In the genomic region with DNA sequence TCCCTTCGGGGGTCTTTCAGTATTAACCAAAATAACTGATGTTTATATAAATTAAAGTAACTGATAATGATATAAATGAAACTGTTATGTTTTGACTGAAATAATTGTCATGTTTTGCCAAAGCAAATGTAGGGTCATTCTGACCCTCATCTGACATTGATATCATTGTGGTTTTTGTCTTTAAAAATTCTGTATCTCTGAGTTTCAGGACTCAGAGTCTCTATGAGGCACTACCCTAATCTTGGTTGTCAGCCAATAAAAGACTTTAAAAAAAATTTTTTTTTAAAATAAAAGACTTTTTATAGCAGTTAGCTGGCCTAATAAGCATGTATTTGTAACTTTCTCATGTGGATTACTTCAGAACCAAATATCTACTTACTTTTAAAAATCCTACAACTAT, we compare ENCODE assay signal across 29 mouse cellular contexts. TPM values are rescaled to one million over a fixed set of nuclear protein-coding genes. Genes with fewer than 3 reads are reported as not detected.
DNase-seq lines count a peak whose midpoint lies in the region; ATAC-seq and TF ChIP-seq lines count a peak whose summit lies in the region.
"Had no signal": no experiment of that assay in that cellular context is flagged by ENCODE, and none has a peak within 500 bp of the region (broad histone marks: within the 10 kb centered on the region; RNA-seq: fewer than 3 reads in every experiment).

No protein-coding gene starts in this region.

- ATAC-seq in heart, embryonic 11.5 days (replicated peaks; ENCODE audit: insufficient number of reproducible peaks, low FRiP score, low TSS enrichment) = no peak
- ATAC-seq in liver, embryonic 12.5 days = no peak
- peak; percentile 58; the same call in 1 of the 2 replicates for ATAC-seq in megakaryocyte progenitor cell, adult 5-6 weeks (replicated peaks; ENCODE audit: poor library complexity)
- ATAC-seq: activated CD4-positive, CD25-positive, alpha-beta regulatory T cell, adult 4 months; CD4-positive, CD25-positive, alpha-beta regulatory T cell, adult 4 months; forebrain, embryonic 13.5 days; forebrain, embryonic 15.5 days; Patski had no signal

- H3K9me3 ChIP-seq in heart, embryonic 11.5 days (replicated peaks; ENCODE audit: control insufficient read depth, low read length) = no peaks in the 10 kb centered on the region
- H3K9me3 ChIP-seq in liver, embryonic 12.5 days (replicated peaks) = no peaks in the 10 kb centered on the region
- H3K9me3 ChIP-seq: embryonic facial prominence, embryonic 10.5 days; embryonic facial prominence, embryonic 12.5 days; forebrain, embryonic 13.5 days; forebrain, embryonic 15.5 days; G1E had no signal

- no peak for DNase-seq in heart, adult 2 months
- DNase-seq in liver, adult 2 months (ENCODE audit: extremely low read depth, low read depth, low spot score) = peak; percentile 83
- DNase-seq in frontal cortex, postnatal 36 days (ENCODE audit: low spot score in 2 of 2) = no peak
- DNase-seq in natural killer cell, adult 2 months (ENCODE audit: low spot score in 2 of 2) = no peak
- DNase-seq: adrenal gland, adult 8-10 months; adrenal gland, postnatal 14 days; adrenal gland, postnatal 36 days; B cell, adult 2 months; cerebellum, adult 11-12 months; cerebellum, adult 2 months; cerebellum, adult 9-10 months; cerebellum, postnatal 10 days; cerebellum, postnatal 25 days had no signal

- WGBS in heart, adult 2 months = 92% methylated on average over 1 of the region's 1 CpGs
- 87% methylated on average over 1 of the region's 1 CpGs for WGBS in heart, embryonic 11.5 days (ENCODE audit: insufficient replicate concordance)
- WGBS in liver, adult 2 months = 85% methylated on average over 1 of the region's 1 CpGs
- WGBS in liver, embryonic 12.5 days (ENCODE audit: insufficient replicate concordance) = 83% methylated on average over 1 of the region's 1 CpGs

- intact Hi-C loops in heart, adult 2 months (cut with DNase I) = no loop called here

- no peaks in the 10 kb centered on the region for H3K27me3 ChIP-seq in heart, adult 2 months (ENCODE audit: control insufficient read depth, insufficient read depth, low read length)
- no peaks in the 10 kb centered on the region for H3K27me3 ChIP-seq in heart, embryonic 11.5 days (ENCODE audit: control insufficient read depth, insufficient read depth, low read length)
- H3K27me3 ChIP-seq in liver, adult 2 months (ENCODE audit: control insufficient read depth, insufficient read depth, low read length) = no peaks in the 10 kb centered on the region
- H3K27me3 ChIP-seq in liver, embryonic 12.5 days (replicated peaks) = no peaks in the 10 kb centered on the region
- H3K27me3 ChIP-seq: CH12.LX; embryonic facial prominence, embryonic 12.5 days; forebrain, embryonic 13.5 days; forebrain, embryonic 15.5 days; Patski had no signal

- no peak for TF ChIP-seq POLR2A in heart, adult 2 months (IDR thresholded peaks at IDR 0.05; ENCODE audit: insufficient read depth, low read depth, low read length)
- TF ChIP-seq POLR2A in liver, adult 2 months (IDR thresholded peaks at IDR 0.05; ENCODE audit: extremely low read depth, insufficient read depth, low read length) = peak; percentile 28; the same call in 1 of the 2 replicates

- peaks cover 14% of the 10 kb centered on the region for H3K36me3 ChIP-seq in heart, adult 2 months (ENCODE audit: control insufficient read depth, insufficient read depth, low read length)
- peaks cover 14% of the 10 kb centered on the region for H3K36me3 ChIP-seq in heart, embryonic 11.5 days (ENCODE audit: control insufficient read depth, insufficient read depth, low read length)
- peaks cover 14% of the 10 kb centered on the region for H3K36me3 ChIP-seq in liver, adult 2 months (ENCODE audit: control insufficient read depth, insufficient read depth, low read length)
- H3K36me3 ChIP-seq in liver, embryonic 12.5 days = peaks cover 25% of the 10 kb centered on the region

- H3K4me3 ChIP-seq in heart, adult 2 months = no peak overlapping the region
- H3K4me3 ChIP-seq in heart, embryonic 11.5 days (ENCODE audit: low read depth, low read length) = no peak overlapping the region
- no peak overlapping the region for H3K4me3 ChIP-seq in liver, adult 2 months (ENCODE audit: insufficient read depth, low read depth, low read length)
- no peak overlapping the region for H3K4me3 ChIP-seq in liver, embryonic 12.5 days
- H3K4me3 ChIP-seq: embryonic facial prominence, embryonic 10.5 days; embryonic facial prominence, embryonic 12.5 days; forebrain, embryonic 13.5 days; forebrain, embryonic 15.5 days had no signal

- TF ChIP-seq EP300 in heart, adult 2 months (IDR thresholded peaks at IDR 0.05; ENCODE audit: insufficient read depth, low read depth, low read length) = no peak

- TF ChIP-seq CTCF in heart, adult 2 months (IDR thresholded peaks at IDR 0.05) = no peak
- no peak for TF ChIP-seq CTCF in liver, adult 2 months (IDR thresholded peaks at IDR 0.05; ENCODE audit: low read depth, low read length)

- H3K27ac ChIP-seq in heart, adult 2 months = peak overlapping the region; percentile 60
- no peak overlapping the region for H3K27ac ChIP-seq in heart, embryonic 11.5 days (ENCODE audit: low read depth, low read length)
- peak overlapping the region; percentile 67 for H3K27ac ChIP-seq in liver, adult 2 months (replicated peaks; ENCODE audit: insufficient read depth, low read depth, low read length)
- H3K27ac ChIP-seq in liver, embryonic 12.5 days = no peak overlapping the region
- H3K27ac ChIP-seq: embryonic facial prominence, embryonic 10.5 days; embryonic facial prominence, embryonic 12.5 days; forebrain, embryonic 13.5 days; forebrain, embryonic 15.5 days had no signal

- no peak overlapping the region for H3K9ac ChIP-seq in heart, adult 2 months (ENCODE audit: low read depth, low read length)
- no peak overlapping the region for H3K9ac ChIP-seq in heart, embryonic 11.5 days (ENCODE audit: low read depth, low read length)
- no peak overlapping the region for H3K9ac ChIP-seq in liver, adult 2 months (ENCODE audit: low read depth, low read length)
- no peak overlapping the region for H3K9ac ChIP-seq in liver, embryonic 12.5 days
- H3K9ac ChIP-seq: embryonic facial prominence, embryonic 12.5 days; forebrain, embryonic 13.5 days; forebrain, embryonic 15.5 days had no signal

- no peaks in the 10 kb centered on the region for H3K79me2 ChIP-seq in heart, adult 2 months (replicated peaks; ENCODE audit: control insufficient read depth, insufficient read depth, low read length)
- no peaks in the 10 kb centered on the region for H3K79me2 ChIP-seq in liver, adult 2 months (ENCODE audit: control insufficient read depth, insufficient read depth, low read length)

- H3K4me2 ChIP-seq in heart, embryonic 11.5 days = no peak overlapping the region
- H3K4me2 ChIP-seq in liver, embryonic 12.5 days = no peak overlapping the region
- H3K4me2 ChIP-seq: embryonic facial prominence, embryonic 12.5 days; forebrain, embryonic 13.5 days; forebrain, embryonic 15.5 days had no signal

- peaks cover 1% of the 10 kb centered on the region; the same call in 1 of the 2 replicates for H3K4me1 ChIP-seq in heart, adult 2 months (ENCODE audit: control insufficient read depth, insufficient read depth, low read length)
- no peaks in the 10 kb centered on the region for H3K4me1 ChIP-seq in heart, embryonic 11.5 days (ENCODE audit: control insufficient read depth, insufficient read depth, low read length)
- peaks cover 4% of the 10 kb centered on the region for H3K4me1 ChIP-seq in liver, adult 2 months (ENCODE audit: control insufficient read depth, insufficient read depth, low read length)
- H3K4me1 ChIP-seq in liver, embryonic 12.5 days = no peaks in the 10 kb centered on the region
- H3K4me1 ChIP-seq: embryonic facial prominence, embryonic 10.5 days; embryonic facial prominence, embryonic 12.5 days; forebrain, embryonic 13.5 days; forebrain, embryonic 15.5 days had no signal

RNA-seq across cellular contexts. Expression of a gene that starts 20.8 kb away (rescaled TPM):
- 10 to 100 TPM; 16.0 to 24.9 TPM for total RNA-seq in heart, adult 2 months (2021)
- polyA plus RNA-seq in heart, adult 2 months (2012; rRNA removed) = 7.4 and 12.0 TPM in 2 replicates
- polyA plus RNA-seq in heart, embryonic 11.5 days (2014; fragmentation: Nextera tagmentation; extraction: Ambion mirVana) = 24.8 and 28.0 TPM in 2 replicates
- total RNA-seq in liver, adult 2 months (2014; rRNA removed) = 7.9 and 12.2 TPM in 2 replicates
- 4.2 and 4.3 TPM in 2 replicates for polyA plus RNA-seq in liver, adult 2 months (2012; rRNA removed)
- 8.6 and 9.2 TPM in 2 replicates for polyA plus RNA-seq in liver, embryonic 12.5 days (2016; fragmentation: Nextera tagmentation; extraction: Ambion mirVana)
- 7.7 and 11.9 TPM in 2 replicates for total RNA-seq in megakaryocyte progenitor cell, adult 5-6 weeks (2015)
- 9.5 and 13.0 TPM in 2 replicates for total RNA-seq in megakaryocyte progenitor cell, adult 5-6 weeks (2017)

RNA-seq across cellular contexts. Expression of a gene that starts 28.0 kb away (rescaled TPM):
- total RNA-seq in heart, adult 2 months (2021) = 10 to 100 TPM; 24.2 to 38.8 TPM
- 12.8 and 43.9 TPM in 2 replicates for polyA plus RNA-seq in heart, adult 2 months (2012; rRNA removed)
- 13.8 and 17.9 TPM in 2 replicates for polyA plus RNA-seq in heart, embryonic 11.5 days (2014; fragmentation: Nextera tagmentation; extraction: Ambion mirVana)
- total RNA-seq in liver, adult 2 months (2014; rRNA removed) = 25.3 and 31.0 TPM in 2 replicates
- 3.9 and 15.6 TPM in 2 replicates for polyA plus RNA-seq in liver, adult 2 months (2012; rRNA removed)
- 11.8 and 12.0 TPM in 2 replicates for polyA plus RNA-seq in liver, embryonic 12.5 days (2016; fragmentation: Nextera tagmentation; extraction: Ambion mirVana)
- total RNA-seq in megakaryocyte progenitor cell, adult 5-6 weeks (2015) = 8.2 and 21.1 TPM in 2 replicates
- total RNA-seq in megakaryocyte progenitor cell, adult 5-6 weeks (2017) = 6.9 and 10.8 TPM in 2 replicates

RNA-seq across cellular contexts. Expression of a gene that starts 37.7 kb away (rescaled TPM):
- not detected for total RNA-seq in heart, adult 2 months (2021)
- not detected in 2 replicates for polyA plus RNA-seq in heart, adult 2 months (2012; rRNA removed)
- polyA plus RNA-seq in heart, embryonic 11.5 days (2014; fragmentation: Nextera tagmentation; extraction: Ambion mirVana) = not detected in 2 replicates
- not detected in 2 replicates for total RNA-seq in liver, adult 2 months (2014; rRNA removed)
- not detected in 2 replicates for polyA plus RNA-seq in liver, adult 2 months (2012; rRNA removed)
- not detected in 2 replicates for polyA plus RNA-seq in liver, embryonic 12.5 days (2016; fragmentation: Nextera tagmentation; extraction: Ambion mirVana)
- not detected in 2 replicates for total RNA-seq in megakaryocyte progenitor cell, adult 5-6 weeks (2015)
- not detected in 2 replicates for total RNA-seq in megakaryocyte progenitor cell, adult 5-6 weeks (2017)
- total RNA-seq: adrenal gland, adult 18-20 months; adrenal gland, adult 8-10 months; adrenal gland, postnatal 14 days; adrenal gland, postnatal 36 days; CH12.LX; G1E had no signal
- polyA plus RNA-seq: activated CD4-positive, CD25-positive, alpha-beta regulatory T cell, adult 4 months; CD4-positive, CD25-positive, alpha-beta regulatory T cell, adult 4 months; cerebellum, adult 2 months; cortical plate, adult 2 months; embryonic facial prominence, embryonic 10.5 days; embryonic facial prominence, embryonic 12.5 days; embryonic facial prominence, embryonic 14.5 days; forebrain, embryonic 11.5 days; forebrain, embryonic 13.5 days; forebrain, embryonic 15.5 days; G1E; Patski had no signal

Comparison
In these comparisons a context has a peak if more than half of its experiments do, and no peak if none do; other contexts are left out.
1. H3K27ac ChIP-seq: peak in heart, adult 2 months (single experiment) and liver, adult 2 months (single experiment); none in heart, embryonic 11.5 days (single experiment) and liver, embryonic 12.5 days (single experiment).